Mouse (Mus musculus) MEL (cell line): ENCODE measurements around the gene Skint7. TPM values are rescaled to one million over a fixed set of nuclear protein-coding genes. Genes with fewer than 3 reads are reported as not detected.

Experiments used
- DNase-seq: peaks from one replicate; pipeline ENCODE4 v3.0.0; 2011; ENCODE audit warnings: low read depth, low spot score
- H3K27ac ChIP-seq: 2 replicates; pipeline ENCODE4 v1.5.1; 2012; ENCODE audit warnings: low read depth, mild to moderate bottlenecking, control low read depth, low read length, moderate library complexity; ENCODE audit not compliant: control insufficient read depth
- H3K27me3 ChIP-seq, 2 experiments: fragments of 150-350 bp in 1 of 2; sonication (generic) in 1 of 2; 2 replicates each; pipeline ENCODE4 v1.6.1; 2012; ENCODE audit warnings: low read length in 2 of 2, mild to moderate bottlenecking in 2 of 2, improper control_type of control experiment in 1 of 2, moderate library complexity in 1 of 2; ENCODE audit not compliant: insufficient read depth in 2 of 2, control insufficient read depth in 1 of 2
- H3K36me3 ChIP-seq, 2 experiments: 2 replicates each; pipeline ENCODE4 v1.6.1; 2012 to 2014; ENCODE audit warnings: low read length in 2 of 2, improper control_type of control experiment in 1 of 2, inconsistent platforms in 1 of 2, mild to moderate bottlenecking in 1 of 2; ENCODE audit not compliant: insufficient read depth in 2 of 2, control insufficient read depth in 1 of 2
- H3K4me1 ChIP-seq, 2 experiments: fragments of 150-350 bp in 1 of 2; sonication (generic) in 1 of 2; 2 replicates each; pipeline ENCODE4 v1.6.1; 2012; ENCODE audit warnings: low read length in 2 of 2, improper control_type of control experiment in 1 of 2, mild to moderate bottlenecking in 1 of 2; ENCODE audit not compliant: insufficient read depth in 2 of 2, control insufficient read depth in 1 of 2
- H3K4me3 ChIP-seq, 2 experiments: fragments of 150-350 bp in 1 of 2; sonication (generic) in 1 of 2; 2 replicates each; pipeline ENCODE4 v1.5.1; 2012; ENCODE audit warnings: low read depth in 2 of 2, low read length in 2 of 2, mild to moderate bottlenecking in 2 of 2, moderate library complexity in 2 of 2, control low read depth in 1 of 2, improper control_type of control experiment in 1 of 2; ENCODE audit not compliant: control insufficient read depth in 1 of 2, insufficient read depth in 1 of 2
- H3K79me2 ChIP-seq: 2 replicates; pipeline ENCODE4 v1.6.1; 2012; ENCODE audit warnings: mild to moderate bottlenecking, low read length, moderate library complexity; ENCODE audit not compliant: control insufficient read depth, poor library complexity, insufficient read depth
- H3K9ac ChIP-seq: 2 replicates; pipeline ENCODE4 v1.6.1; 2012; ENCODE audit warnings: low read depth, mild to moderate bottlenecking, control low read depth, low read length, moderate library complexity; ENCODE audit not compliant: control insufficient read depth, poor library complexity, severe bottlenecking
- H3K9me3 ChIP-seq: fragments of 150-350 bp; sonication (generic); replicated peaks from 2 replicates; pipeline ENCODE4 v1.6.1; 2012; ENCODE audit warnings: mild to moderate bottlenecking, low read length, improper control_type of control experiment, moderate library complexity; ENCODE audit not compliant: insufficient read depth
- BHLHE40 ChIP-seq: IDR thresholded peaks from 2 replicates; pipeline ENCODE4 v1.6.1; 2012; ENCODE audit warnings: low read depth, mild to moderate bottlenecking, inconsistent platforms, low read length, improper control_type of control experiment, borderline replicate concordance
- CHD2 ChIP-seq: IDR thresholded peaks from 2 replicates; pipeline ENCODE4 v1.6.1; 2011; ENCODE audit warnings: low read length, improper control_type of control experiment
- EP300 ChIP-seq, 2 experiments: IDR thresholded peaks; 2 replicates each; pipeline ENCODE4 v1.6.1; 2011; ENCODE audit warnings: improper control_type of control experiment in 2 of 2, low read length in 2 of 2, low read depth in 1 of 2, mild to moderate bottlenecking in 1 of 2
- ETS1 ChIP-seq: IDR thresholded peaks from 2 replicates; pipeline ENCODE4 v1.6.1; 2012; ENCODE audit warnings: low read depth, mild to moderate bottlenecking, inconsistent platforms, low read length, improper control_type of control experiment, moderate library complexity
- GATA1 ChIP-seq: IDR thresholded peaks from 2 replicates; pipeline ENCODE4 v1.6.1; 2011; ENCODE audit warnings: low read depth, low read length, improper control_type of control experiment
- HCFC1 ChIP-seq: IDR thresholded peaks from 2 replicates; pipeline ENCODE4 v1.6.1; 2012; ENCODE audit warnings: low read depth, mild to moderate bottlenecking, inconsistent platforms, low read length, improper control_type of control experiment, moderate library complexity
- JUND ChIP-seq: IDR thresholded peaks from 2 replicates; pipeline ENCODE4 v1.6.1; 2011; ENCODE audit warnings: low read depth, mild to moderate bottlenecking, improper control_type of control experiment, low read length
- KAT2A ChIP-seq: conservative IDR thresholded peaks from 2 replicates; pipeline ENCODE4 v1.6.1; 2012; ENCODE audit warnings: low read depth, low read length, improper control_type of control experiment, inconsistent platforms
- POLR2A ChIP-seq, 2 experiments: IDR thresholded peaks; 2 replicates each; pipeline ENCODE4 v1.6.1; 2011 to 2012; ENCODE audit warnings: low read length in 2 of 2, mild to moderate bottlenecking in 2 of 2, control low read depth in 1 of 2, improper control_type of control experiment in 1 of 2, low read depth in 1 of 2, moderate library complexity in 1 of 2; ENCODE audit not compliant: control insufficient read depth in 1 of 2, insufficient read depth in 1 of 2, poor library complexity in 1 of 2
- POLR2AphosphoS2 ChIP-seq: IDR thresholded peaks from 2 replicates; pipeline ENCODE4 v1.6.1; 2011; ENCODE audit warnings: low read length, improper control_type of control experiment
- POLR2AphosphoS5 ChIP-seq: IDR thresholded peaks from 2 replicates; pipeline ENCODE4 v1.6.1; 2012; ENCODE audit warnings: low read depth, borderline replicate concordance, mild to moderate bottlenecking, inconsistent platforms, low read length, moderate library complexity, mixed read lengths
- RCOR1 ChIP-seq: IDR thresholded peaks from 2 replicates; pipeline ENCODE4 v1.6.1; 2012; ENCODE audit warnings: low read depth, mild to moderate bottlenecking, inconsistent platforms, low read length, improper control_type of control experiment
- SIN3A ChIP-seq: IDR thresholded peaks from 2 replicates; pipeline ENCODE4 v1.6.1; 2012; ENCODE audit warnings: low read length, improper control_type of control experiment, inconsistent platforms
- SMC3 ChIP-seq: IDR thresholded peaks from 2 replicates; pipeline ENCODE4 v1.6.1; 2011; ENCODE audit warnings: low read depth, low read length, improper control_type of control experiment
- TAL1 ChIP-seq: IDR thresholded peaks from 2 replicates; pipeline ENCODE4 v1.6.1; 2012; ENCODE audit warnings: mild to moderate bottlenecking, inconsistent platforms, low read length, moderate library complexity, mixed read lengths
- TBP ChIP-seq: IDR thresholded peaks from 2 replicates; pipeline ENCODE4 v1.8.0; 2011; ENCODE audit warnings: low read depth, low read length, improper control_type of control experiment
- TCF12 ChIP-seq: IDR thresholded peaks from 2 replicates; pipeline ENCODE4 v1.6.1; 2014; ENCODE audit warnings: low read depth, mild to moderate bottlenecking, inconsistent platforms, low read length, improper control_type of control experiment, moderate library complexity
- USF2 ChIP-seq, 2 experiments: IDR thresholded peaks; 2 replicates each; pipeline ENCODE4 v1.6.1; 2011 to 2012; ENCODE audit warnings: improper control_type of control experiment in 2 of 2, low read length in 2 of 2, borderline replicate concordance in 1 of 2, inconsistent platforms in 1 of 2, low read depth in 1 of 2, mild to moderate bottlenecking in 1 of 2; ENCODE audit not compliant: insufficient read depth in 1 of 2
- ZC3H11A ChIP-seq: IDR thresholded peaks from 2 replicates; pipeline ENCODE4 v1.6.1; 2012; ENCODE audit warnings: low read depth, mild to moderate bottlenecking, inconsistent platforms, low read length, improper control_type of control experiment
- ZKSCAN1 ChIP-seq: IDR thresholded peaks from 2 replicates; pipeline ENCODE4 v1.6.1; 2012; ENCODE audit warnings: low read depth, mild to moderate bottlenecking, inconsistent platforms, low read length, improper control_type of control experiment, moderate library complexity
- ZNF384 ChIP-seq: IDR thresholded peaks from 2 replicates; pipeline ENCODE4 v1.6.1; 2012; ENCODE audit warnings: low read depth, mild to moderate bottlenecking, inconsistent platforms, low read length, improper control_type of control experiment
- polyA plus RNA-seq, 2 experiments: library from polyadenylated mRNA; stranded (reverse) in 1 of 2; unstranded in 1 of 2; fragments of >175 nt in 1 of 2; fragments of >200 nt in 1 of 2; gene quantifications; 2 replicates each; pipeline versions ENCODE4 v1.2.1 to v1.2.4; 2012; ENCODE audit warnings: low replicate concordance in 2 of 2, low read depth in 1 of 2; ENCODE audit not compliant: insufficient read length in 2 of 2, insufficient read depth in 1 of 2, missing spikeins in 1 of 2
- total RNA-seq: library from RNA; depleted of rRNA; stranded (reverse); fragments of 300-350 nt; gene quantifications from 2 replicates; pipeline ENCODE4 v1.2.3, GENCODE M21; 2012; rRNA removed

Gene Skint7
- total and polyA plus RNA-seq, 3 experiments: not detected

DNA sequence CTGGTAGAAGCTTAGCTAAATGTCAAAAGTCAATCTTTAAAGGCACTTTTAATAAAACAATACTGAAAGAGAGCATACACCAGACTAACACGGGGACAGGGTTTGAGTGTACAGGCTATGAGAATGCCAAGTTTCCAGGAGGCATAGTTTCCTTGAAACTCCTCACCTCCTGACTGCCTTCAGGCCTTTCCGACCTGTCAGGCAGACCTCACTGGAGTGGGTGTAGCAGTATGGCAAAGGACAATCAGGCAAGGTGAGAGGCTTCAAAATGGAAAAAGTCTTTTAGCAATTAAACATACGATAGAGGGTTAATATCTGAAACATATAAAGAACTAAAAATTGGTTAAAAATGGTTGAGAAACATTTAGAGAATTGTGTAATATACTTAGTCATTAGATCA is 9.1 kb upstream of the Skint7 start:
- Histone ChIP-seq H3K36me3 (no peaks in the 10 kb centered on the region), H3K4me3 (no peak overlapping the region), H3K9me3 (no peaks in the 10 kb centered on the region), H3K79me2 (no peaks in the 10 kb centered on the region), H3K27ac (no peak overlapping the region), H3K27me3 (no peaks in the 10 kb centered on the region), H3K9ac (no peak overlapping the region), H3K4me1 (no peaks in the 10 kb centered on the region)
- DNase-seq: no peak
- TF ChIP-seq ZC3H11A (no peak), RCOR1 (no peak), SIN3A (no peak), ZKSCAN1 (no peak), POLR2AphosphoS5 (no peak), SMC3 (no peak), POLR2A (IDR thresholded peaks at IDR 0.05; ENCODE audit: control insufficient read depth in 1 of 2, insufficient read depth in 1 of 2, low read depth in 1 of 2, low read length in 2 of 2, poor library complexity in 1 of 2) (no peak), BHLHE40 (no peak), GATA1 (no peak), EP300 (IDR thresholded peaks at IDR 0.05; ENCODE audit: low read depth in 1 of 2, low read length in 2 of 2) (no peak), KAT2A (no peak), TBP (no peak), USF2 (IDR thresholded peaks at IDR 0.05; ENCODE audit: borderline replicate concordance in 1 of 2, insufficient read depth in 1 of 2, low read depth in 1 of 2, low read length in 2 of 2) (no peak), JUND (no peak), TAL1 (no peak), ETS1 (no peak), HCFC1 (no peak)

DNA sequence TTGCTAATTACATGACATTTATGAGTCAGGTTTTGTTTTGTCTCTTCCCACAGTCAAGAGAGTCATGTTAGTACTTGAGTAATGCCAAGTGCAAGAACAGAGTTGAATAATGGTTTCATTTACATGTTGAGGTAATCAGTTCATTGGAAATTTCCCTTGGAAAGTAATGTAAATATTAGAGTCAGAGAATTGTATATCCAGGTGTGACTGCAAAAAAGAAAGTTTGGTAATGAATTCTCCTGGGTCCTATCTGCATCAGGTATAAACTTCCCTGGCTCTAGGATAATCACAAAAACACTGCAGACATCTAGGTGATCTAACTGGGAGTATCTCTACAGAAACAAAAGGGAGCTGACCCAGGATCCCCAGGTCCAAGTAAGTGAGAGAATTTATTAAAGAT is 33.2 kb downstream of the Skint7 start, which contains the start of gene Skint1:
Skint1 (plus strand) TSS at position 301 of the 400 bp plus-strand sequence.
- DNase-seq: no peak
- Histone ChIP-seq H3K27me3 (no peaks in the 10 kb centered on the region), H3K9me3 (no peaks in the 10 kb centered on the region), H3K4me1 (no peaks in the 10 kb centered on the region), H3K4me3 (no peak within 1 kb of the TSS), H3K36me3 (no peaks in the 10 kb centered on the region), H3K79me2 (no peaks in the 10 kb centered on the region), H3K9ac (no peak within 1 kb of the TSS), H3K27ac (no peak within 1 kb of the TSS)
- TF ChIP-seq POLR2AphosphoS2 (no peak), POLR2A (IDR thresholded peaks at IDR 0.05; ENCODE audit: control insufficient read depth in 1 of 2, insufficient read depth in 1 of 2, low read depth in 1 of 2, low read length in 2 of 2, poor library complexity in 1 of 2) (no peak), ZC3H11A (no peak), TCF12 (no peak), EP300 (IDR thresholded peaks at IDR 0.05; ENCODE audit: low read depth in 1 of 2, low read length in 2 of 2) (no peak), USF2 (IDR thresholded peaks at IDR 0.05; ENCODE audit: borderline replicate concordance in 1 of 2, insufficient read depth in 1 of 2, low read depth in 1 of 2, low read length in 2 of 2) (no peak), ZNF384 (no peak), CHD2 (no peak)

Other genes starting within 250 kb of the Skint7 start
- gene Slc5a9, start 70.0 kb upstream of the Skint7 start, total RNA-seq: not detected in 2 replicates
- not detected for gene Slc5a9, start 70.0 kb upstream of the Skint7 start, polyA plus RNA-seq
- gene Skint8, start 53.5 kb upstream of the Skint7 start, total RNA-seq: not detected in 2 replicates
- not detected for gene Skint8, start 53.5 kb upstream of the Skint7 start, polyA plus RNA-seq
- not detected in 2 replicates for gene Skint1, start 33.3 kb downstream of the Skint7 start, total RNA-seq
- not detected for gene Skint1, start 33.3 kb downstream of the Skint7 start, polyA plus RNA-seq
- gene Skint4, start 99.1 kb downstream of the Skint7 start, total RNA-seq: not detected in 2 replicates
- not detected for gene Skint4, start 99.1 kb downstream of the Skint7 start, polyA plus RNA-seq